Mouse (Mus musculus) ovary, postnatal 10 days (tissue): ENCODE measurements around the gene Pfn4.
"Not testable (repeated sequence)": the region's sequence is repeated elsewhere in the genome, so short reads cannot be mapped to it uniquely, and the experiment has no call there.

Experiments used
- DNase-seq: peaks from one replicate; pipeline ENCODE4 v3.0.0; 2022; ENCODE audit warnings: low spot score

The Pfn4 gene

DNA sequence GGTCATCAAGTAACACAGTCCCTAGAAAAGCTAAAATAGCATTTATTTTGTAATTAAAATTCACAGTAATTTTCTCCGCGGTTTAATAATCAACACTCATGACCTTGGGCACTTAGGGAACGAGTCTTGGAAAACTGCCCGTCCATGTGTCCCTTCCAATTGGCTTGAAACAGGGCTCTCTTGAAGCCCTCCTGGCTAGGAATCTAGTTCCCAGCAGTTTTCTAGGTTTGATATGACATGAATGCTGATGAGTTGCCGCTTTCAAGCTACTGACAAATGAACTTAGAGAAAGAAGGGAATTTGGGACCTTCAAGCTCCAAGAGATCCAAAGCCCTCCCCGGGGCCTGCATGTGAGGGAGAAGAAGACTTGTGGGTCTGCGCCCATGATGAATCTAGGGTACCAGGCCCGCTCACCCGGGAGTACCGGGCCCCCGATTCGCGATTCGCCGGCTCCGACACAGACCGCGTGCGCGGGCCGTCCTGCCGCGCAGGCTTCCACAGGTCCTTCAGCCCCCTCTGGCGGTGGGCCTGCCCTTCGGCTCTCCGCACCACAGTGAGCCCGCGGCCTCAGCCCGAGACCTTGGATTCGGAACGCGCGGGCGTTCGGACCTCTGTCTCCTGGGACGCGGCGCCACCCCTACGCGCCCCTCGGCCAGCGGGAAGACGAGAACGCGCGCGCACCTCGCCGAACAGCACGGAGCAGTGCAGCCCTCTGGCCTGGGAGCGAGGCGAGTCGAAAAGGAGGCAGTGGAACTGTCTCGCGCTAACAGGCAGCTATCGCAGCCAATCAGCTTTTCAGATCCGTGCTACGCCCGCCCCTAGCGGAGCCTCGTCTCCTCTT, at the start of gene Pfn4, which contains the start of gene Fam228b:
Gene Pfn4, plus strand, starts transcription at position 531 of the 841 bp plus-strand sequence.
Gene Fam228b, minus strand, starts transcription at position 776 of the 841 bp plus-strand sequence.
- DNase-seq: peak; percentile 99

DNA sequence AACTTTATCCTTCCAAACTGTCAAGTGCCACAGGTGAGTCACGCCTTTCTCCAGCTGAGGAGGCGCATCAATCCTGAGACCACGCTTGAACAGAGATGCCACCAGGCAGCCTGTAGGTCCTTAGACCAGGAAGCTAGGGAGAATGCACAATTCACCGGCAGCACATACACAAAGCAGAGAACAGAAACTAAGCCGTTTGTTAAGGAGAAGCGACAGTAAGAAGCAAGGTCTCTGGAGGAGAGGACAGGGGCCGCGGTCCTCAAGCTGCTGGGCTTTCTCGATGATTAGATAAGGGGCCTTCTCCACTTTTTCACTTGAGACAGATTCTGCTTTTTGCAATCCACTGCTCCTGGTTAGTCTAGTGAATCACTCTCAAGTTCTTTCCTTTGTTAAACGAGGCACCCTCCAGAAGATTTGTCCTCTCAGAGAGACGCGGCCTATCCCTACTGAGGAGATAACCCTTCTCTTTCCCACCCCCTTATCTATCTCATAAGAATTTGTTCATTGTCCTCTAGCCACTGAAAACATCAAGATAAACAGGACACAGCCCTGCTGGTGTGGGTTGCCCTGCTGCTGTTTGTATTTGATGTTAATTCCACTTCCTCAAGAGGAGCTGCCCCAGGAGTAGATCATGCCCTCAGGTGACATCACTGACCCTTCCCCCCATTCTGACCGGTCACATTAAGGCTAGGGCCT, 49.6 kb upstream of the Pfn4 start:
- DNase-seq: no peak

DNA sequence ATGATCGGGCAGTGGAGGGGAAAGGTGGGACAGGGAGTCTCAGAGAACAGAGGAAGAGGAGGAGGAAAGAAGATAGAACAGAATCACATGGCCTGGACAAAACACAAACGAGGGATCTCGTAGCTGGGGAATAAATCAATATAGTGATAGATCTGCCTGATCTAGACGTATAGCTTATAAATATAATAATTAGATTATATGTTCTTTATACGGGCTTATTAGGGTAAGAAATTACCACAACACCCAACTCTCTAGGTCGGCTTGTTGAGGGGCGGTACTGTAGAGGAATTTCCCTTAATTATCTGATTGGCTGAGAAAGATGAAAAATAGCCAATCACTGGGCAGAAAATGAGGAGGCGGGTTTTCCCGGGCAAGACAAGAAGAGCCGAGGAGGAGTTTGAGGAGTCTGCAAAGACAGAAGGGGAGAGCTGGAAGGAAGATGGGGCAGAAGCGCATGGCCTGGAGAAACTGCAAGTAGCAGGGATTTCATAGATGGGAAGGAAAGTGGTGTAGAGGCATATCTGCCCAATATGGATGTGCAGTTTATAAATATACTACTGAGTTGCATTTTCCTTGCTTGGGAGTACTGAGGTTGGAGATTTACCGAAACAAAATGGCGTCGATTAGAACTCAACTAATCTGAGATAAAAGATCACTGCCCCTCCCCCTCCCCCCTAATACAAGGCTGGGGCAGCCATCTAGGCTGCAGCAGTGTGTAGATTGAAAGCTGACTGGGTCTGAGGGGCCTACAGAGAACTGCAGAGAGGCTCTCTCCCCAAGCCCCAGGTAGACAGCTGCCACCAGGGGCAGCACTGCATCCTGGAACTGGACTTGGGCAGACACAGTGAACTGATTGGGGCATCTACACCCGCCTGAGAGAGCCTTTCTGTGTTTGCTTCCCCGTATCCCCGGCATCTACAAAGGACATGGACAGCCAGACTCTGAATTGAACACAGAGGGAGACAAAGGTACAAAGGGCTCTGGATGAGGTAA, 48.8 kb upstream of the Pfn4 start:
- no peak for DNase-seq

DNA sequence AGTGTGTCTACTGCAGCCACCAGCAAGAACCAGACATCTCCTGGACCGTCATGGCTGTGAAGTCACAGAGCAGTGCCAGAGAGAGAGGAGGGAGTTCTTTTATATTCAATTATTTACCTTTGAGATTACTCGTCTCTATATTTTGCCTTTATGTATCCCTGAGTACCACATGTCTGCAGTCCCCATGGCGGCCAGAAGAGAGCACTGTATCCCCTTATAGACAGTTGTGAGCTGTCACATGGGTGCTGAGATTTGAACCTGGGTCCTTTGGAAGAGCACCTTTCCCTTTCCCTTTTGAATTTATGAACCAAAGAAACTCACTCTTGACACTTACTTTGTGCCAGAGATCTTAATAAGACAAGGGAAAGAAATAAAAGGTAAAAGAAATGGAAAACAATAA, 39.7 kb upstream of the Pfn4 start:
- no peak for DNase-seq

DNA sequence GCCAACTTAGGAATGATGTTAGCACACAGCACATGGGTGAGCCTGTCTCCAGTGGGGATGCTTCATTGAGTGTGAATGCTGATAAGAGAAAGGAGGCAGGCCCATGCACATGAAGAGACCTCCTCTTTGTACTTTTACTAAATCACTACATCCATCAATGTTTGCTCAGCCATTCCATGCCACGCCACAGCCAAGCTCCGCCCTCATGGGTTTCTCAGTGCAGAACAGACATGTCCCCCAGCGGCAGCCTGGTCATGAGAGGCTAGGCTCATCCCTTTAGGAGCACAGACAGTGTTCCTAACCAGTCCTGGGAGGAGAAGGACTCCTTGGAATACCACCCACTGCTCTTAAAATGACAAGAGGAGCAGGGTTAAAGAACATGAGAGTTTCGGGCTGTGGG, 37.2 kb upstream of the Pfn4 start:
- DNase-seq: no peak

DNA sequence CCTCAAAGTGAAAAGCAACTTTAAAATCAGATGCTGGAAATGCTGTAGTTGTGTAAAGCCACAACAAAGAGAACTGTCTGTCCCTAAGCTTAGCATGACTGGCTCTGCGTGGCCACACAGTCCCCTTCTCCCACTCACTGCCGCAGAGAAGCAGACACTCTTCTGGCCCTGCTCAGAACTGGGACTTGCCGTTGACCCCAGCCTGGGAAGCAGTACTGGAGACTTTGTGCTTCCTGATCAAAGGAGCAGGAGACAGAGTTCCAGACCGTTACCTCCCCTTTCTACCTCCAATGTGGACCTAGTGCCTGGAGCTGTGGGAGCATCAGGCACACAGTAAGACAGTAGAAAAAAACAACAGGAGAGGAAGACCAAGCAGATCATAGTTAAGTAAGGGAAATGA, 36.5 kb upstream of the Pfn4 start:
- no peak for DNase-seq

DNA sequence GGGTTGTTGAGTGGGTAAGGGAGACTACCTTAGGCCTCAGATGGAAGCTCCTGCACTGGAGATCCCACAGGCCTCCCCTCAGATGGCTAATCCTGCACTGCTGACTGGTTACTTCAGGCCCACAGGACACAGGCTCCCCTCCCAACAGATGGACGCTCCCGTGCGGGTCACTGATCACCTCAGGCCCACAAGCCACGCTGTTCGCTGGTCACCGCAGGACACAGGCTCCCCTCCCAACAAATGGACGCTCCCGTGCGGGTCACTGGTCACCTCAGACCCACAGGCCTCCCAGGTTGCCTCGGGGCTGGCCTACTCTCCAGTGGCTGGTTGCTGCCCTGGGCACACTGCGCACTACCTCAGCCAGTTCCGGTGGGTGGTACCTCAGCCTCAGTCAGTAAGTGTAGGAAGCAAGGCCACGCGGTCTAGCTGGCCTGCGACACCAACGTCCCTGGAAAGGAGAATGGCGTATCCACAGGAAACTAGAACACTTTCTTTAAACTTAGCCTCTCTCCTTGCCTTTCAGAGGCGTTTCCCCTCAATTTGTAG, 30.7 kb upstream of the Pfn4 start, which contains the start of gene Fam228a:
Gene Fam228a, minus strand, starts transcription at position 400 of the 546 bp plus-strand sequence.
- no peak for DNase-seq

DNA sequence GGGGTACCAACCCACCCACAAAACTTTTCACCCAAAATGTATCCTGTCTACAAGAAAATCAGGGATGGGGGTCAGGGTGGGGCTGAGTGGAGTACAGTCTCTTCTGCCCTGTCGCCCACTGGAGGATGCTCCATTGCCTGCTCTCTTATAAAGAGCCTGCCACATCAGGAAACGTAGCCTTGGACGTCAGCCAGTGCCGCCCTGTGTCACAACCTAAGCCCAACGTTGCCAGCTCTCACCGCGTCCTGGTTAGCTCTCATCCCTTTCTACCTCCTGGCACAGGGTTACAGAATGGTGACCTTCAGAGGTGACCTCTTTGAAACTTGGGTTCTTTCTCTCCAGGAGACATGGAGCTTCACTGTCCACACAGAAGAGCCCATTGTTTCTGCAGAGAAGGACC, 28.0 kb upstream of the Pfn4 start:
- no peak for DNase-seq

DNA sequence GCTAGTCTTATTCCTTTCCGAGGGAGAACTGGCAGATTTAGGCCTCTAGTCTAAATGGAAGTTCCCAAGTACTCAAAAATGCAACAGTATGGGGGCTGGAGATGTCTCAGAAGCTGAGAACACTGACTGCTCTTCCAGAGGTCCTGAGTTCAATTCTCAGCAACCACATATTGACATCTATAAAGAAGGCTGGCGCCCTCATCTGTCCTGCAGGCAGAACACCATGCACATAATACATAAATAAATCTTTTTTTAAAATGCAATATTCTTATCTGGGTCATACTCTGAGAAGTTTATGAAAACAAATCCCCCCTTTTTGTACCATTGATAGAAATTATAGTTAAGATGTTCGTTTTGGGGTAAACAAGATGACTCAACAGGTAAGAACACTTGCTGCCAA, 26.6 kb upstream of the Pfn4 start:
- no peak for DNase-seq

DNA sequence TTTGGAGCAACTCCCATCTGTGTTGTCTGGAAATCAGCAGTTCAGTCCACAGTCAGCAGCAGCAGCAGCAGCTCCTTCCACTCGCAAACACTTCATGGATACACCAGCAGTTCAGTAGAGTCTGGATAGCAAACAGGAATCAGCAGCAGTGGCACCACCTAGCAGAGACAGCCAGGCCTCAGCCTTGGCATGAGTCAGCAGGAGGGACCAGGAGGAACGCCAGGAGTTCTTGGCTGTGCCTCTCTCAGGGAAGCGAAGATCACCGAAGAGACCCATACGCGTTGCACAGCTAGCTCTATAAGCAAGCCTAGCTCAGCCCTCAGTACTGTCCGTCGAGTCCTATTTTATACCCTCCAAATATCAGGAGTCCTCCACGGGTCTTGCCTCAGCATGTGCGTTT, 24.3 kb upstream of the Pfn4 start:
- no peak for DNase-seq

DNA sequence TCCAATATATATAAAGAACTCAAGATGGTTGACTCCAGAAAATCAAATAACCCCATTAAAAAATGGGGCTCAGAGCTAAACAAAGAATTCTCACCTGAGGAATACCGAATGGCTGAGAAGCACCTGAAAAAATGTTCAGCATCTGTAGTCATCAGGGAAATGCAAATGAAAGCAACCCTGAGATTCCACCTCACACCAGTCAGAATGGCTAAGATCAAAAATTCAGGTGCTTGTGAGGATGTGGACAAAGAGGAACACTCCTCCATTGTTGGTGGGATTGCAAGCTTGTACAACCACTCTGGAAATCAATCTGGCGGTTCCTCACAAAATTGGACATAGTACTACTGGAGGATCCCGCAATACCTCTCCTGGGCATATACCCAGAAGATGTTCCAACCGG, 14.4 kb upstream of the Pfn4 start:
- not testable (repeated sequence) for DNase-seq

DNA sequence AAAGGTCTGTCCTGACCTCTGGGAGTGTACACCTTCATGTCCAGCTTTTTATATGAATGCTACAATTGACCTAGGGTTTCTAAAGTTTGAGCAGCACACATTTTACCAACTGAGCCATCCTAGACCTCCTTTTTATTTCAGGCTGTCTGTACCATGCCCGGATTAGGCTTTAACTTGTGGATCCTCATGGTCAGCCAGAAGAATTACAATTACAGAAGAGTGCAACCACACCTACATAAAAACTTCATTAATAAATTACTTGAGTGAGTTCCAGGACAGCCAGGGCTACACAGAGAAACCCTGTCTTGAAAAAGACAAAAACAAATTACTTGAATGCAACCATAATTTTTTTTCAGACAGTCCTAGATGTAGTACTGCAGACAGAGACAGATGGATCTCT, 11.8 kb upstream of the Pfn4 start:
- no peak for DNase-seq

DNA sequence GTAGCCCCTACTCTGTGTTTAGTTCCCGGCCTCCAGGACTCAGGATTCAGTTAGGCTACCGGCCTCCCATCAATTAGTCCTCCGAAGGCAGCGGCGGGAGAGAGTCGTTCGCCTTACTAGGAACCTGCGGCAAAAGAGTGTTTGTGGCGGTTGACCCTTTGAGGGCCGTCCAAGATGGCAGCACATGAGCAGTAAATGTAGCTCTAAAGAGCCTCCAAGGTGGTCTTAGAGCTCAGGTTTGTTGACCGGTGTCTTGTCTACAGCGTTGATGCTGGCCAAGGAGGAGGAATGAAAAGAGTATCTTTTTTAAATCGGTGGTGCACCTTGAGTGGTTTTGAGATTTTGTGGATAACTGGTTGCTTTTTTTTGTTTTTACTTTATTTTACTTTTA, 506 bp downstream of the Pfn4 start:
- DNase-seq: no peak

DNA sequence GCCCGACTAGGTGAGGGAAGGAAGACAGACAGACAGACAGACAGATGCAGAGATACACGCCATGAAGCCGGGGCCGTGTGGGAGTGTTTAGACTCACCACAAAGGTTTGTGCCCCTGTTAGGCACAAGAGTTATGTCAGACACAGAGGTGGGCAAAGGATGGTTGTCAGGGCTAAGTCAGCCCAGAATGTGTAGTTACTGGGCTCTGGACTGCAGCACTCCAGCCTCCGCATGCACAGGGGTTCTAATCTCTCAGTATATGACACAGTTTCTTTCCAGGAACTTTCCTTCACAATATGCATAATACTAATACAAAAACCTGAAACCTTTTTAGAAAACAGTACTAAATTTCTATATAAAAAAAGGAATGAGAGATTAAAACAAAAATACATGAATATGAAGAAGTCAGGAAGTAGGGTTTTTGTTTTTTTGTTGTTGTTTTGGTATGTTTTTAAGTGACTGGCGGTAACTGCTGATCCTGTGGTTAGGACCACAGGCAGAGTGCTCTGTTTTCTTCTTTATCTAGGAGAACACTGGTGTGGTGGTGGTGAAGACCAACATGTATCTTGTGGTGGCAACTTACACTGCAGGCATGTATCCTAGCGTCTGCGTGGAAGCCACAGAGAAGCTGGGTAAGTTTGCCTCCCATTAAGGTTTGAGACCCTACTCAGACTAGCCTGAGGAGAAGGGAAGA, 6.2 kb downstream of the Pfn4 start:
- DNase-seq: no peak

DNA sequence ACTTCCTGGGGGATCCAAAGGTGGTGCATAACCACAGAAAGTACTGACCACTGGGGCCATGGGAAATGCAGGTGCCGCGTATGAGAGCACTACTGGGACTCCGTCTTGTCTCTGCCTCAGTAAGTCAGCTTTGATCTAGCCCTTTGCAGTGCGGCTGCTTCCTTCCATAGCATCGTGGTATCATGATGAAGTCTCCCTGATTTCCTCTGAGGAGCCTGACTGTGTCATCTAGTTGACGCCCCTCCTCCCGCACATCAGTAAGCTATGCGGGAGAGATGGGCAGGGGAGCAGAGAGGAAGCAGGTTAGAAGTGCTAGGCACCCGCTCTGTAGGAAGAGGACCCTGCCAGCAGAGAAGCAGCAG, 6.7 kb downstream of the Pfn4 start:
- DNase-seq: no peak

DNA sequence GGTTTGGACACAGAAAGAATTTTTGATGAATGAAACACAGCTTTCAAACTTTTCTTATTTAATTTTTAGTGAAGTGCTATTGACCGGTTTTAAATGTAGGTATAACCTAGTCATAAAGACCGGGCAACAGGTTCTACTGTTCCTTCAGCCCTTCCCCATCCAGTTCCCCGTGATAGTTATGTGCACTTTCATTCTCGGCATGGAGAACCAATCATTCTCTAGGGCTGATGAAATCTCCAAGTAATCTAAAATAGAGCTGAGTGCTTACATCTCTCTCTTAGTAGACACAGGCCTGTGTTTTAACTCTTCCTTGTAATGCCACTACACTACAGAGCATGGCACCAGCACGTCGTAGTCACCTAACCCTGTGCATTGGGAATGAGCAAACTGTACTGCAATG, 8.9 kb downstream of the Pfn4 start:
- DNase-seq: no peak

DNA sequence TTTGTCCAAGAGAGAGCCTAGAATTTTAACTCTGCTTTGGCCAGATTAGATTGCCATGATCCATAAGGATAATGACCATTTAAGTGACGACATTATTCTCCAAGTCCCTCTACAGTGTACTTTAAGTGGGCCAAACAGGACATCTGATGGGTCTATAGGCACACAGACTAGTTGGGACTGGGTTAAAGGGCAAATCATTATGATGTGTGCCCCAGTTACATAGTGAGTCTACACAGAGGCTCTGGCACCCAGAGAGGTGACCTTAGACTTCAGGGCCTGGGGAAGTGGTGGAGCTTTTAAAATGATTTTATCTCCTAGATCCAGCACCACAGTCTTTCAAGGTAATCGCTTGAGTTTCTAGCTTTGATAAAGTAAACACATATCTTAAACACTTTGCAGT, 11.4 kb downstream of the Pfn4 start:
- DNase-seq: no peak

DNA sequence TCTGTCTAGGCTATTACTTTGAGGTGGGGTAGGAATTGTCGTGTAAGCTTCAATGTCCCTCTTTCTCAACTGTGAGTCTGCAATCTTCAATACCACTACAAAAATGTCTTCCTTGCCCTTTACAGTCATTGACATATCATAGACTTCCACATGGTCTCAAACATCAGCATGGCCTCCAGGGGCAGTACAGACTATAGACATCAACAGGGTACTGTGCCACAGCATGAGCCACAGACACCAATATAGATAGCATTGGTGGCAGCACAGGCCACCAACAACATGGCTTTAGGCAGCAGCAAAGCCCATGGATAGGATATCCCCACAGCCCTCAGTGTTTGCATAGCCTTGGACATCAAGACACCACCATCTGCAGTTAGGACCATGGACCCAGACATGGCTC, 12.4 kb downstream of the Pfn4 start:
- no peak for DNase-seq

DNA sequence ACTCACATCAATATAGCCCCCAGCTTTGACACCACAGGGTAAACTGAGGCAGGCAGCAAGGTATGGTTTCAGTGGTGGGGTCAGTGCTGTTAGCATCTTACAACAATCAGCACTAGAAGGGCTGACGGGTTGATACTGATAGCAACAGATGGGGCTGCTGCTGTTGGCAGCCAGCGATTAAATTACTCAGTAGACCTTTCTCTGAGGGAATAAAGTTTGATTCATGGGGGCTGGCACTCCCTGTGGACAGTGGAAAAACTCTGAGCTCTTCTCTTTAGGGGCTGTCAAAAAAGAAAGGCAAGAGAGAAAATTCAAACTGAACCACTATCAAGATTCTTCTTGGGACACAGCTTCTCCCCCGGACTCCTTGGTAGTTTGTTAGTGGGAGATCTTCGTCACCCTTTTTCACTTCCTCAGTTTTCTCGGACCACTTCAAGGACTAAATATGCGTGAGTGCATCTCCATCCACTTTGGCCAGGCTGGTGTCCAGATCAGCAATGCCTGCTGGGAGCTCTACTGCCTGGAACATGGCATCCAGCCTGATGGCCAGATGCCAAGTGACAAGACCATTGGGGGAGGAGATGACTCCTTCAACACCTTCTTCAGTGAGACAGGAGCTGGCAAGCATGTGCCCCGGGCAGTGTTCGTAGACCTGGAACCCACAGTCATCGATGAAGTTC, 13.0 kb downstream of the Pfn4 start:
- DNase-seq: not testable (repeated sequence)

DNA sequence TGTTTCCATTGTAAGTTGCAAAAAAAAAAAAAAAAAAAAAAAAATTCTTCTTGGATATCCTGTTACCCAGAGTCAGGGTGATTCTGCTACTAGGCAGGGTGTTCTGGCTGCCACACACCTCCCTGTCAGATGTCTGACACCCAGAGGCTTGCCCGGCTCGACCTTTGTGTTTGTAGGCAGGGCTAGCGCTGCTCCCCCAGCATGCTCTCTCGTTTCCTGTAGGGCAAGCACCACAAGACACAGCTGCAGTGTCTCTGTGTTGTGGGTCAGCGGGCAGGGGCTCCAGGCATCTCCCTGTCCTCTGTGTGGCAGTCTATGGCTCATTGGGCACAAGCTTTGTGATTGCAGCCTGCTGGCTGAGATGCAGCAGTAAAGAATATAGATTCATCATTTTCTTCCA, 14.8 kb downstream of the Pfn4 start:
- no peak for DNase-seq

DNA sequence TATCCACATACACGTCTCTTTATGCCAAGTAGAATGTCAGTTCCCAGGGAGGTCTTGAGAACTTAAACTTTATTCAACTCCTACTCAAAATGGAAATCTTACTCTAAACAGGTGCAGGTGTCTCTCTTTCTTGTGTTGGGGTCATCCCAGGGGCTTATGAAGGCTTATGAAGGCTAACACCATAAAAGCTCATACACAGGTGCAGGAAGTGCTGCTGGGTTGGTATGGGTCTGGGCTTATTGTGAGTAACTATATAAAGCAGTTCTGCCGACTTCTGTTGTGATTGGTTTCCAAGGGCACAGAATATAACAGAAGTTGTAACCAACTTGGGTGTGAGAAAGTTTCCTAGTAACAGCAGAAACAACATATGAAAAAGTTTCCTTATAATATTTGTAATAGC, 15.6 kb downstream of the Pfn4 start:
- no peak for DNase-seq
